10 mouse cellular contexts compared by ENCODE assay signal in the genomic region with DNA sequence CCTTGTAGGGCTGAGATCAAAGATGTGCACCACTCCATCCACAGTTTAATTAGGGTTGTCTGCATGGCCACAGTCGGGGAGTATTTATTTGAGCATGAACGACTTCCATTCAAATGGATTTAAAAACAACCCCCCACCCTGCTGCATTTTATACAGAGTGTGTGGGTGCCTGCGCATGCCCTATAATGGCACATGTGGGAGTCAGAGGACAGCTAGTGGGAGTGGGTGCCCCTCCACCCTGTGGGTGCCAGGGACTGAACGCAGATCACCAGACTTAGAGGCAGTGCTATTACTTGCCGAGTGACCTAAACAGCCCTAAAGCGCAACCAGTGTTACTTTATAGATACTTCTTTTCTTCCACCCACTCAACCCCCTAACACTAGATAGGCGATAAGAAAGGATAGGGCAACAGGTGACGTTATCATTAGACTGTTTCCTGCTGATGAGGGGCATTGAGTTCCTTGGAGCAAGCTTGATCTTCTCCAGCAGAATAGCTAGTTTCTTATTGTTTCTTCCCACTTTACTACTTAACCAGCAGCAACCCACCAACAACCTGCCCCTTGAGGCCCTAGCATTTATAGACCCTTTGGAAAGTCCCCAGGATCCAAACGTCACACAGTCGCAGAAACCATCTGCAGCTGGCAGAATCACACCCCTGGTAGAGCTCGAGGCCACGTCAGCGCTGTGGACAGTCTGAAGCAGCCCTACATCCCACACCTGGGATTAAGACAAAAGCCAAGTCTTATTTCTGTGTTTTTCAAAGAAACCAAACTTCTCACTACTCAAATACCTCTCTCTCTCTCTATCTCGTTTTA. TPM values are rescaled to one million over a fixed set of nuclear protein-coding genes. Genes with fewer than 3 reads are reported as not detected.
DNase-seq lines count a peak whose midpoint lies in the region; ATAC-seq and TF ChIP-seq lines count a peak whose summit lies in the region.
"Had no signal": no experiment of that assay in that cellular context is flagged by ENCODE, and none has a peak within 500 bp of the region (broad histone marks: within the 10 kb centered on the region; RNA-seq: fewer than 3 reads in every experiment).

No protein-coding gene starts in this region.

- H3K4me2 ChIP-seq in forebrain, embryonic 15.5 days (replicated peaks) = peak overlapping the region; percentile 82
- H3K4me2 ChIP-seq in myocyte (ENCODE audit: low read depth) = peak overlapping the region; percentile 27

- peaks cover 5% of the 10 kb centered on the region for H3K4me1 ChIP-seq in cortical plate, adult 2 months (ENCODE audit: control insufficient read depth, insufficient read depth, low read length)
- H3K4me1 ChIP-seq in forebrain, embryonic 15.5 days = peaks cover 28% of the 10 kb centered on the region

- H3K79me2 ChIP-seq in myocyte (ENCODE audit: control insufficient read depth, insufficient read depth) = peaks cover 36% of the 10 kb centered on the region

- no peaks in the 10 kb centered on the region for H3K9me3 ChIP-seq in forebrain, embryonic 15.5 days

- no peak for TF ChIP-seq POLR2A in cortical plate, adult 2 months (IDR thresholded peaks at IDR 0.05; ENCODE audit: extremely low read depth, insufficient read depth, low read length)
- TF ChIP-seq POLR2A in myocyte (IDR thresholded peaks at IDR 0.05; ENCODE audit: insufficient read length, low read depth) = no peak

- H3K36me3 ChIP-seq in forebrain, embryonic 15.5 days = no peaks in the 10 kb centered on the region
- H3K36me3 ChIP-seq in myocyte (ENCODE audit: control insufficient read depth, insufficient read depth) = no peaks in the 10 kb centered on the region

- no peak for ATAC-seq in forebrain, embryonic 15.5 days (replicated peaks)

- 87% methylated on average over 14 of the region's 14 CpGs for WGBS in forebrain, embryonic 15.5 days

- no peak overlapping the region for H3K9ac ChIP-seq in forebrain, embryonic 15.5 days (replicated peaks)

- no peaks in the 10 kb centered on the region for H3K27me3 ChIP-seq in forebrain, embryonic 15.5 days
- no peaks in the 10 kb centered on the region for H3K27me3 ChIP-seq in myocyte (ENCODE audit: control insufficient read depth, insufficient read depth, insufficient read length)

- H3ac ChIP-seq in myocyte (ENCODE audit: control insufficient read depth, insufficient read length) = no peak overlapping the region

- peak; percentile 9 for DNase-seq in layer of hippocampus, adult 9-11 months
- no peak for DNase-seq in layer of hippocampus, adult 9-10 months (ENCODE audit: low spot score)
- DNase-seq in urinary bladder, postnatal 25 days (ENCODE audit: low spot score) = no peak
- no peak for DNase-seq in heart, adult 18-20 months
- DNase-seq: thymus, adult 2 months had no signal

- no peak for TF ChIP-seq CTCF in cortical plate, adult 2 months (IDR thresholded peaks at IDR 0.05; ENCODE audit: extremely low read depth, insufficient read depth, low read length)

- no peak overlapping the region for H3K27ac ChIP-seq in cortical plate, adult 2 months (ENCODE audit: insufficient read depth, low read length)
- H3K27ac ChIP-seq in forebrain, embryonic 15.5 days (replicated peaks) = no peak overlapping the region
- H3K27ac ChIP-seq: macrophage had no signal

- H3K4me3 ChIP-seq in cortical plate, adult 2 months (ENCODE audit: insufficient read depth, low read length) = peak overlapping the region; percentile 7; the same call in 1 of the 2 replicates
- H3K4me3 ChIP-seq in forebrain, embryonic 15.5 days = peak overlapping the region; percentile 93; the same call in 1 of the 2 replicates
- H3K4me3 ChIP-seq in myocyte = peak overlapping the region; percentile 63

TF ChIP-seq in myocyte, 11 proteins besides CTCF, POLR2A, EP300 and RAD21:
- TF ChIP-seq CEBPB (IDR thresholded peaks at IDR 0.05; ENCODE audit: insufficient read depth, poor library complexity, severe bottlenecking) = no peak
- TF ChIP-seq E2F4 (IDR thresholded peaks at IDR 0.05; ENCODE audit: insufficient read depth) = no peak
- TF ChIP-seq MYOD1 (IDR thresholded peaks at IDR 0.05; ENCODE audit: control insufficient read depth in 1 of 3, insufficient read length in 2 of 3, low read depth in 2 of 3) = no peak
- TF ChIP-seq SRF (IDR thresholded peaks at IDR 0.05; ENCODE audit: control insufficient read depth, insufficient read length, low read depth) = no peak
- TF ChIP-seq TCF3 (IDR thresholded peaks at IDR 0.05; ENCODE audit: insufficient read length, low read depth) = no peak
- TF ChIP-seq USF1 (IDR thresholded peaks at IDR 0.05; ENCODE audit: low read depth) = no peak
TF ChIP-seq in myocyte: peak in this region for 0.

RNA-seq across cellular contexts. Expression of a gene that starts 1.2 kb away (rescaled TPM):
- 180 and 195 TPM in 2 replicates for polyA plus RNA-seq in cortical plate, adult 2 months (2012; rRNA removed)
- 390 and 438 TPM in 2 replicates for polyA plus RNA-seq in forebrain, embryonic 15.5 days (2015; fragmentation: Nextera tagmentation; extraction: Ambion mirVana)
- polyA plus RNA-seq in myocyte (2012; fragmentation: generic; extraction: Trizol) = 247 TPM
- total RNA-seq in heart, adult 18-20 months (2021) = 100 to 1,000 TPM; 596 to 645 TPM

RNA-seq across cellular contexts. Expression of a gene that starts 39.3 kb away (rescaled TPM):
- 81.1 and 82.4 TPM in 2 replicates for polyA plus RNA-seq in cortical plate, adult 2 months (2012; rRNA removed)
- 23.5 and 24.6 TPM in 2 replicates for polyA plus RNA-seq in forebrain, embryonic 15.5 days (2015; fragmentation: Nextera tagmentation; extraction: Ambion mirVana)
- polyA plus RNA-seq in myocyte (2012; fragmentation: generic; extraction: Trizol) = 42.2 TPM
- 10 to 100 TPM; 17.2 to 28.6 TPM for total RNA-seq in heart, adult 18-20 months (2021)

RNA-seq across cellular contexts. Expression of a gene that starts 56.7 kb away (rescaled TPM):
- 7.4 and 7.5 TPM in 2 replicates for polyA plus RNA-seq in cortical plate, adult 2 months (2012; rRNA removed)
- polyA plus RNA-seq in forebrain, embryonic 15.5 days (2015; fragmentation: Nextera tagmentation; extraction: Ambion mirVana) = 0.28 and 0.37 TPM in 2 replicates
- polyA plus RNA-seq in myocyte (2012; fragmentation: generic; extraction: Trizol) = 0.08 TPM
- not detected for total RNA-seq in heart, adult 18-20 months (2021)
- total RNA-seq: gastrocnemius, adult 8-10 months had no signal
- polyA plus RNA-seq: macrophage; thymus, adult 2 months had no signal

Comparison
In these comparisons a context has a peak if more than half of its experiments do, and no peak if none do; other contexts are left out.
1. H3K4me3 ChIP-seq: peak in every context shown above with its lines; median percentile 93 in forebrain, embryonic 15.5 days; 63 in myocyte; 7 in cortical plate, adult 2 months.